Comparison of ENCODE assay signal across 8 mouse cellular contexts in genomic region chr6:38531211-38531820, GRCm38 (mm10). TPM values are rescaled to one million over a fixed set of nuclear protein-coding genes. Genes with fewer than 3 reads are reported as not detected.
DNase-seq lines count a peak whose midpoint lies in the region; ATAC-seq and TF ChIP-seq lines count a peak whose summit lies in the region.

No protein-coding gene starts in this region.

- intact Hi-C loops in gastrocnemius, adult 2 months (cut with DNase I) = loop anchor here (5.0 kb wide), 1 partner anchor 99 kb away; the partner anchor contains the start of gene Ubn2

- no peak overlapping the region for H3K4me3 ChIP-seq in gastrocnemius, adult 2 months

- no peak for ATAC-seq in granulocyte monocyte progenitor cell, adult 5-6 weeks (replicated peaks; ENCODE audit: poor library complexity, severe bottlenecking)

- peak overlapping the region; percentile 25; the same call in 1 of the 2 replicates for H3K27ac ChIP-seq in gastrocnemius, adult 2 months

- TF ChIP-seq CTCF in gastrocnemius, adult 2 months (IDR thresholded peaks at IDR 0.05) = peak; percentile 79

- no peak for DNase-seq in gastrocnemius, adult 2 months
- no peak for DNase-seq in gastrocnemius, postnatal 25 days
- DNase-seq in 3T3-L1 (ENCODE audit: low read depth, low spot score) (peak; percentile 84), NIH3T3 (ENCODE audit: low read depth) (peak; percentile 84)
- peak; percentile 18 for DNase-seq in heart, postnatal 4 days
- peak; percentile 67 for DNase-seq in naive thymus-derived CD4-positive, alpha-beta T cell, adult 2 months (ENCODE audit: low read depth)
- no peak for DNase-seq in urinary bladder, adult 2 months (ENCODE audit: low spot score)

RNA-seq across cellular contexts. Expression of gene Fmc1, which starts 2.0 kb away (rescaled TPM):
- 100 to 1,000 TPM; 128 to 218 TPM for total RNA-seq in gastrocnemius, adult 2 months (2021)
- 100 to 1,000 TPM; 167 to 170 TPM for total RNA-seq in gastrocnemius, postnatal 25 days (2021)
- total RNA-seq in heart, postnatal 4 days (2021) = 100 to 1,000 TPM; 164 to 207 TPM
- 128 and 160 TPM in 2 replicates for total RNA-seq in granulocyte monocyte progenitor cell, adult 5-6 weeks (2014; fragmentation: Nextera tagmentation)
- 61.3 and 84.4 TPM in 2 replicates for total RNA-seq in granulocyte monocyte progenitor cell, adult 5-6 weeks (2017)
- polyA plus RNA-seq in urinary bladder, adult 2 months (2012; rRNA removed) = 103 and 104 TPM in 2 replicates

RNA-seq across cellular contexts. Expression of gene Luc7l2, which starts 19.8 kb away (rescaled TPM):
- total RNA-seq in gastrocnemius, adult 2 months (2021) = 100 to 1,000 TPM; 128 to 134 TPM
- total RNA-seq in gastrocnemius, postnatal 25 days (2021) = 10 to 100 TPM; 97.7 to 97.8 TPM
- total RNA-seq in heart, postnatal 4 days (2021) = 100 to 1,000 TPM; 145 to 147 TPM
- total RNA-seq in granulocyte monocyte progenitor cell, adult 5-6 weeks (2014; fragmentation: Nextera tagmentation) = 176 TPM in 2 replicates
- total RNA-seq in granulocyte monocyte progenitor cell, adult 5-6 weeks (2017) = 185 and 219 TPM in 2 replicates
- polyA plus RNA-seq in urinary bladder, adult 2 months (2012; rRNA removed) = 160 and 174 TPM in 2 replicates

Comparison
In these comparisons a context has a peak if more than half of its experiments do, and no peak if none do; other contexts are left out.
1. DNase-seq: peak in 3T3-L1 (single experiment), NIH3T3 (single experiment), heart, postnatal 4 days (single experiment) and naive thymus-derived CD4-positive, alpha-beta T cell, adult 2 months (single experiment); none in gastrocnemius, adult 2 months (single experiment), gastrocnemius, postnatal 25 days (single experiment) and urinary bladder, adult 2 months (single experiment).